Mouse (Mus musculus) CH12.LX (cell line): ENCODE results near the gene Polr2b. TPM values are rescaled to one million over a fixed set of nuclear protein-coding genes. Genes with fewer than 3 reads are reported as not detected.

Source experiments
- DNase-seq: peaks from one replicate; pipeline ENCODE4 v3.0.0-alpha.2; 2013; ENCODE audit errors: extremely low read depth
- H3K27ac ChIP-seq: 2 replicates; pipeline ENCODE4 v1.5.1; 2012; ENCODE audit warnings: low read depth, mild to moderate bottlenecking, control low read depth, moderate library complexity; ENCODE audit not compliant: insufficient read depth
- H3K27me3 ChIP-seq: replicated peaks from 2 replicates; pipeline ENCODE3; 2012; ENCODE audit warnings: inconsistent platforms
- H3K36me3 ChIP-seq, 2 experiments: replicated peaks in 1 of 2; 2 replicates each; pipeline versions ENCODE3 to v1.6.1; 2012; ENCODE audit warnings: inconsistent platforms in 1 of 2, low read length in 1 of 2, mild to moderate bottlenecking in 1 of 2, mixed read lengths in 1 of 2, moderate library complexity in 1 of 2; ENCODE audit not compliant: control insufficient read depth in 1 of 2, insufficient read depth in 1 of 2
- H3K4me1 ChIP-seq, 2 experiments: 2 replicates each; pipeline ENCODE4 v1.6.1; 2012; ENCODE audit warnings: inconsistent platforms in 1 of 2, moderate library complexity in 1 of 2; ENCODE audit not compliant: insufficient read depth in 2 of 2, control insufficient read depth in 1 of 2
- H3K4me2 ChIP-seq: 2 replicates; pipeline ENCODE4 v1.6.1; 2012; ENCODE audit warnings: low read depth, mild to moderate bottlenecking, control low read depth; ENCODE audit not compliant: poor library complexity, insufficient read depth, severe bottlenecking
- H3K4me3 ChIP-seq, 3 experiments: fragments of 150-350 bp in 1 of 3; sonication (generic) in 1 of 3; replicated peaks in 1 of 3; 2 replicates each; pipeline versions ENCODE3 to v1.5.1; 2011 to 2012; ENCODE audit warnings: low read depth in 2 of 3, low read length in 2 of 3, mild to moderate bottlenecking in 2 of 3, moderate library complexity in 2 of 3, control low read depth in 1 of 3, improper control_type of control experiment in 1 of 3, inconsistent platforms in 1 of 3, mixed read lengths in 1 of 3; ENCODE audit not compliant: poor library complexity in 1 of 3
- H3K79me2 ChIP-seq: replicated peaks from 2 replicates; pipeline ENCODE4 v1.6.1; 2012; ENCODE audit warnings: mild to moderate bottlenecking, moderate library complexity; ENCODE audit not compliant: control insufficient read depth, poor library complexity, insufficient read depth, severe bottlenecking; ENCODE audit errors: extremely low read depth
- H3K9ac ChIP-seq: 2 replicates; pipeline ENCODE4 v1.6.1; 2012; ENCODE audit warnings: low read depth, mild to moderate bottlenecking, control low read depth, moderate library complexity; ENCODE audit not compliant: insufficient read depth
- H3K9me3 ChIP-seq: replicated peaks from 2 replicates; pipeline ENCODE3; 2012; ENCODE audit warnings: low read length, inconsistent platforms, mixed read lengths
- BHLHE40 ChIP-seq: IDR thresholded peaks from 2 replicates; pipeline ENCODE4 v1.6.1; 2011; ENCODE audit warnings: mild to moderate bottlenecking, low read depth, low read length, improper control_type of control experiment
- CHD1 ChIP-seq: IDR thresholded peaks from 2 replicates; pipeline ENCODE4 v1.6.1; 2012; ENCODE audit warnings: low read depth, low read length, improper control_type of control experiment, inconsistent platforms
- CTCF ChIP-seq, 2 experiments: IDR thresholded peaks in 1 of 2; conservative IDR thresholded peaks in 1 of 2; 2 replicates each; pipeline ENCODE4 v1.5.1; 2011 to 2012; ENCODE audit warnings: low read depth in 2 of 2, low read length in 2 of 2, improper control_type of control experiment in 1 of 2, inconsistent platforms in 1 of 2, mild to moderate bottlenecking in 1 of 2, moderate library complexity in 1 of 2
- E2F4 ChIP-seq: IDR thresholded peaks from 2 replicates; pipeline ENCODE4 v1.6.1; 2011; ENCODE audit warnings: low read depth, low read length, improper control_type of control experiment; ENCODE audit not compliant: insufficient replicate concordance
- ELF1 ChIP-seq: IDR thresholded peaks from 2 replicates; pipeline ENCODE4 v1.6.1; 2014; ENCODE audit warnings: low read depth, mild to moderate bottlenecking, inconsistent platforms, low read length, improper control_type of control experiment
- EP300 ChIP-seq: IDR thresholded peaks from 2 replicates; pipeline ENCODE4 v1.6.1; 2011; ENCODE audit warnings: low read length, improper control_type of control experiment
- HCFC1 ChIP-seq: IDR thresholded peaks from 2 replicates; pipeline ENCODE4 v1.6.1; 2012; ENCODE audit warnings: low read depth, mild to moderate bottlenecking, inconsistent platforms, low read length, improper control_type of control experiment
- IRF4 ChIP-seq: IDR thresholded peaks from 2 replicates; pipeline ENCODE4 v1.6.1; 2014; ENCODE audit warnings: low read depth, mild to moderate bottlenecking, inconsistent platforms, low read length, improper control_type of control experiment
- JUND ChIP-seq: conservative IDR thresholded peaks from 2 replicates; pipeline ENCODE4 v1.6.1; 2011; ENCODE audit warnings: low read depth, low read length, improper control_type of control experiment
- KAT2A ChIP-seq: IDR thresholded peaks from 2 replicates; pipeline ENCODE4 v1.6.1; 2012; ENCODE audit warnings: low read length, improper control_type of control experiment, inconsistent platforms; ENCODE audit not compliant: insufficient replicate concordance
- MAFK ChIP-seq: IDR thresholded peaks from 2 replicates; pipeline ENCODE4 v1.6.1; 2011; ENCODE audit warnings: low read length, improper control_type of control experiment; ENCODE audit not compliant: insufficient replicate concordance
- MAX ChIP-seq: IDR thresholded peaks from 2 replicates; pipeline ENCODE4 v1.6.1; 2011; ENCODE audit warnings: low read length, improper control_type of control experiment
- MYC ChIP-seq: IDR thresholded peaks from 2 replicates; pipeline ENCODE4 v1.6.1; 2011; ENCODE audit warnings: low read depth, mild to moderate bottlenecking, improper control_type of control experiment, low read length
- NRF1 ChIP-seq: IDR thresholded peaks from 2 replicates; pipeline ENCODE4 v1.6.1; 2014; ENCODE audit warnings: low read depth, mild to moderate bottlenecking, inconsistent platforms, low read length, improper control_type of control experiment, moderate library complexity
- PAX5 ChIP-seq: IDR thresholded peaks from 2 replicates; pipeline ENCODE4 v1.6.1; 2012; ENCODE audit warnings: low read length, inconsistent platforms, mixed read lengths
- POLR2A ChIP-seq: IDR thresholded peaks from 2 replicates; pipeline ENCODE4 v1.6.1; 2011; ENCODE audit warnings: low read depth, mild to moderate bottlenecking, improper control_type of control experiment, low read length
- POLR2AphosphoS2 ChIP-seq: IDR thresholded peaks from 2 replicates; pipeline ENCODE4 v1.6.1; 2011; ENCODE audit warnings: low read depth, low read length, improper control_type of control experiment
- RAD21 ChIP-seq: IDR thresholded peaks from 2 replicates; pipeline ENCODE4 v1.6.1; 2011; ENCODE audit warnings: low read depth, mild to moderate bottlenecking, low read length, improper control_type of control experiment, moderate library complexity
- SIN3A ChIP-seq: IDR thresholded peaks from 2 replicates; pipeline ENCODE4 v1.6.1; 2012; ENCODE audit warnings: low read length, improper control_type of control experiment, inconsistent platforms
- TBP ChIP-seq: conservative IDR thresholded peaks from 2 replicates; pipeline ENCODE4 v1.6.1; 2011; ENCODE audit warnings: low read depth, low read length, improper control_type of control experiment
- TCF12 ChIP-seq: IDR thresholded peaks from 2 replicates; pipeline ENCODE4 v1.6.1; 2014; ENCODE audit warnings: low read depth, mild to moderate bottlenecking, inconsistent platforms, low read length, improper control_type of control experiment
- UBTF ChIP-seq: IDR thresholded peaks from 2 replicates; pipeline ENCODE4 v1.6.1; 2012; ENCODE audit warnings: low read depth, mild to moderate bottlenecking, inconsistent platforms, low read length, improper control_type of control experiment, moderate library complexity
- USF1 ChIP-seq: IDR thresholded peaks from 2 replicates; pipeline ENCODE4 v1.6.1; 2014; ENCODE audit warnings: low read depth, mild to moderate bottlenecking, inconsistent platforms, low read length, improper control_type of control experiment
- ZC3H11A ChIP-seq: IDR thresholded peaks from 2 replicates; pipeline ENCODE4 v1.6.1; 2012; ENCODE audit warnings: low read depth, mild to moderate bottlenecking, inconsistent platforms, low read length, improper control_type of control experiment
- ZKSCAN1 ChIP-seq: IDR thresholded peaks from 2 replicates; pipeline ENCODE4 v1.6.1; 2012; ENCODE audit warnings: low read depth, inconsistent platforms, low read length, improper control_type of control experiment, borderline replicate concordance
- ZMIZ1 ChIP-seq: IDR thresholded peaks from 2 replicates; pipeline ENCODE4 v1.6.1; 2012; ENCODE audit warnings: low read depth, mild to moderate bottlenecking, inconsistent platforms, low read length, improper control_type of control experiment
- ZNF384 ChIP-seq: IDR thresholded peaks from 2 replicates; pipeline ENCODE4 v1.6.1; 2012; ENCODE audit warnings: low read depth, low read length, improper control_type of control experiment, inconsistent platforms
- dilution Hi-C: fragments of 300-500 bp; cut with MboI; formaldehyde crosslinking; loops from 2 replicates; pipeline ENCODE4 v1.14.3; 2020; ENCODE audit warnings: low sequenced_read_pairs; ENCODE audit not compliant: extremely low pct_unique_long_range_greater_than_20kb, extremely low pct_ligation_motif_present
- in situ Hi-C: fragments of 300-500 bp; cut with MboI; formaldehyde crosslinking; loops from 3 replicates; pipeline ENCODE4 v1.14.3; 2019; ENCODE audit warnings: low sequenced_read_pairs, low pct_ligation_motif_present, low pct_unique_long_range_greater_than_20kb, mixed read lengths
- polyA plus RNA-seq: library from polyadenylated mRNA; unstranded; fragments of >175 nt; gene quantifications from 2 replicates; pipeline ENCODE4 v1.2.1, GENCODE M21; 2012; ENCODE audit warnings: low read depth; ENCODE audit not compliant: insufficient read length
- total RNA-seq, 2 experiments: library from RNA; depleted of rRNA; stranded (reverse); fragments of 300-350 nt in 1 of 2; fragments of >200 nt in 1 of 2; gene quantifications; 2 replicates each; pipeline ENCODE4 v1.2.3; 2012 to 2014

Polr2b gene
- total and polyA plus RNA-seq, 3 experiments, result 88.0 to 133 (median 119) TPM

DNA sequence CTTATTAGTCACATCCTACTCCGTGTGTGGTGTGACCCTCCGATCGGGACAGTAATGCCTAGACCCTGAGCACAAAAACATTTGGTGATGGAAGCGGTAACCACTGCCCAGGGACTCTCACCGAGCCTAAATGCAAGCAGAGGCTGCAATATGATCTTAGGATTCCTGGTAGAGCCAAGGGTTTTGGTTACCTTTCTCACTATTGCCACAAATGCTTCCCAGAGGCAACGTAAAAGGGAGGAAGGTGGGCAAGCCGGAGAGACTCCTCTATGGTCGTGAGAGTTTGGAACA lies 77.4 kb downstream of the Polr2b start:
- H3K27me3 ChIP-seq, result no peaks in the 10 kb centered on the region
- in situ Hi-C loops (no loop called here), dilution Hi-C loops (no loop called here)
- H3K4me2 ChIP-seq, result no peak overlapping the region
- no peaks in the 10 kb centered on the region for H3K79me2 ChIP-seq
- no peak overlapping the region for H3K9ac ChIP-seq
- peaks cover 26 to 53% of the 10 kb centered on the region in 2 experiments for H3K4me1 ChIP-seq
- DNase-seq, result no peak
- H3K9me3 ChIP-seq, result no peaks in the 10 kb centered on the region
- H3K27ac ChIP-seq, result no peak overlapping the region
- H3K4me3 ChIP-seq, result no peak overlapping the region
- H3K36me3 ChIP-seq, result no peaks in the 10 kb centered on the region
- TF ChIP-seq USF1, result no peak
- no peak for TF ChIP-seq TCF12
- TF ChIP-seq CTCF (conservative IDR thresholded peaks at IDR 0.05 in 1 of 2, IDR thresholded peaks at IDR 0.05 in 1 of 2; ENCODE audit: low read depth in 2 of 2, low read length in 2 of 2), result no peak
- no peak for TF ChIP-seq TBP
- TF ChIP-seq HCFC1, result no peak
- no peak for TF ChIP-seq ZMIZ1
- TF ChIP-seq KAT2A, result no peak
- TF ChIP-seq IRF4, result no peak
- no peak for TF ChIP-seq CHD1
- TF ChIP-seq PAX5, result no peak
- no peak for TF ChIP-seq POLR2AphosphoS2
- TF ChIP-seq POLR2A, result no peak

DNA sequence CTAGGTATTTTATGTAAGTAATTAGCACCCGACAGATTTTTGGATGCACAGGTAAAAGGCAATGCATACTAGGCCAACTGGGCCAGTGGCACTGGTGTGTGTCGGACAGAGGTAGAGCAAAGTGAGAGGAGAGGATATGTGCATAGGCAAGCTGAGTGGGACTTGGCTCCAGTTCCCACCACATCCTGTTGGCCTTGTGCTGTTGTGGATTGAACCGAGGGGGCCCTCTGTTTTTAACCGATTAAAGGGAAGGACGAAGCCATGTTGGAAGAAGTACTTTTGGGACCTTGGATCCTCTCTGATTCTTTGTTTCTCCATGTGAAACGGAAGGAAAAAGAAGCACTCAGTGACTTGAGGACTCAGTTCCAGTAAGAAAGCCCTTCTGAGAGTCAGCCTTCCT lies 78.4 kb downstream of the Polr2b start:
- no peak for DNase-seq
- in situ Hi-C loops (no loop called here), dilution Hi-C loops (no loop called here)
- H3K4me2 ChIP-seq, result no peak overlapping the region
- H3K27me3 ChIP-seq, result no peaks in the 10 kb centered on the region
- peaks cover 25 to 47% of the 10 kb centered on the region in 2 experiments for H3K4me1 ChIP-seq
- no peaks in the 10 kb centered on the region for H3K36me3 ChIP-seq
- H3K79me2 ChIP-seq, result no peaks in the 10 kb centered on the region
- H3K4me3 ChIP-seq, result no peak overlapping the region
- TF ChIP-seq NRF1, result no peak
- no peak for TF ChIP-seq MYC
- TF ChIP-seq POLR2AphosphoS2, result no peak
- no peak for TF ChIP-seq BHLHE40
- TF ChIP-seq POLR2A, result no peak
- no peak for TF ChIP-seq PAX5
- no peak for TF ChIP-seq ZKSCAN1
- no peak for TF ChIP-seq UBTF
- no peak for TF ChIP-seq SIN3A
- TF ChIP-seq ELF1, result no peak
- TF ChIP-seq RAD21, result no peak
- no peak for TF ChIP-seq MAFK
- TF ChIP-seq MAX, result no peak
- TF ChIP-seq CTCF (conservative IDR thresholded peaks at IDR 0.05 in 1 of 2, IDR thresholded peaks at IDR 0.05 in 1 of 2; ENCODE audit: low read depth in 2 of 2, low read length in 2 of 2), result no peak
- TF ChIP-seq ZNF384, result no peak
- TF ChIP-seq EP300, result no peak
- no peak for TF ChIP-seq JUND
- TF ChIP-seq E2F4, result no peak
- no peak for TF ChIP-seq ZC3H11A
- no peak overlapping the region for H3K27ac ChIP-seq
- no peak overlapping the region for H3K9ac ChIP-seq
- no peaks in the 10 kb centered on the region for H3K9me3 ChIP-seq
